Mouse (Mus musculus) heart, postnatal 10 days (tissue): Measurements from ENCODE around the gene Tmprss11a. TPM values are rescaled to one million over a fixed set of nuclear protein-coding genes. Genes with fewer than 3 reads are reported as not detected.

Experiments used
- DNase-seq, 2 experiments: peaks; one replicate each; pipeline ENCODE4 v3.0.0; 2021
- intact Hi-C: fragments of 180-260 bp; cut with DNase I; formaldehyde crosslinking; loops from one replicate; pipeline ENCODE4 v1.15.1; 2025
- total RNA-seq, 2 experiments: library from RNA; stranded (reverse); gene quantifications; 2 replicates each; pipeline ENCODE4 v1.2.3; 2021

Gene Tmprss11a
- total RNA-seq: not detected

GRCm38 (mm10) chr5:86468890-86469289 lies at the start of gene Tmprss11a:
TSS of gene Tmprss11a (minus strand) at chr5:86468990.
- intact Hi-C loops: no loop called here
- DNase-seq: no peak

- intact Hi-C loops: no loop called here
- no peak for DNase-seq
Measured at GRCm38 (mm10) chr5:86518500-86518899, 49.7 kb upstream of the Tmprss11a start, which contains the start of gene Tmprss11g. TSS of gene Tmprss11g (minus strand) at chr5:86518600.

DNA sequence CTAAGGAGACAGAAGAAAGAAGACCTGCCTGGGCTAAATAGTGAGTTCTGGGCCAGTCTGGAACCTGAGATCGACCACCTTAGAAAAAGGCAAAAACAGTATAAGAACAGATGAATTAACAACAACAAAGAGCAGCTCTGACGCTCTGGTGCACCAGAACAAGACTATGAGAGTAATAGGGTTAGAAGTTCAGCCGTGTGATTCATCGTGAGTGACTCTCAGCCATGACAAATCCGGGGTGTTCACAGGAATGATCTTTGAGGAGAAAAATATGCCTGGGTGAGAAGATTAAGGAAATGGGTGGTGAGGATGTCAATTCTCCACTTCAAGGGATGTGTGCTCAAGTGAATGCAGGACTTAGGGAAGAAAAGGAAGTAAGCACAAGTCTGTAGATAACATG lies 42.7 kb upstream of the Tmprss11a start:
- intact Hi-C loops: no loop called here
- DNase-seq: no peak

DNA sequence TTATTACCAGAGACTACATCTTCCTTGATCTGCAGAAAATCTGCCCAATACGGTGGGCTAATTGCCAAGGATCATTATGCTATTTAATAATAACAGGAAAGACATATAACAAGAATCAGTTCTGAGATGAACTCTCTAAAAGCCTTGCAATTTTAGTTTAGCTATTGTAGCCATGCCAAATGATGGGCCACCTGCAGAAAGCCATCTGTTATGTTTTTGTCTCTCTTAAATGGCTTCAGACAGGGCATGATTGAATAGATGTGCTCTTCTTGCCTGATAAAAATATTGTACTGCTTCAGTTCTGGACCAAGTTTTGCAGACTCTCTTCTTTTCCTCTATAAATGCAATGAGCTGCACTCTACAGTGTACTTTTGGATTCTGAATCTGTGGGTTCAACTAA lies 24.7 kb upstream of the Tmprss11a start:
- no peak for DNase-seq
- intact Hi-C loops: no loop called here

DNA sequence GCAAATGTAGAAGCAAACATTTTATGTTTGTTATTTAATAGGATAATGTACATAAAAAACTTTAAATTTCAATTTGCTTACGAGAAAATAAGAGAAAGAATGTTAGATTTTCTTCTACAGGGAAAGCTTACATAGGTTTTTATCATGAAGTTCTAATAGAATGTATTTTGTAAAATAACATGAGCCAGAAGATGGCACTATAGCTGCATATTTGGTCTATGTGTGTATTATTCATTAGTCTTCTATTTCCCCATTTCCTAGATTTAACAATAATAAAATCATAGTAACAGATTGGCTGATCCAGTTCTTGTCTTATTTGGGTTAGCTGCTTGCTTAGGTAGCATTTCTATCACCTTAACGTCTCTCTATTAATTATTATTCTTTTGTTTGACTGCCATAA lies 13.8 kb upstream of the Tmprss11a start:
- no peak for DNase-seq
- intact Hi-C loops: loop anchor here (2.0 kb wide), 1 partner anchor 166 kb away; no protein-coding TSS in a partner anchor

DNA sequence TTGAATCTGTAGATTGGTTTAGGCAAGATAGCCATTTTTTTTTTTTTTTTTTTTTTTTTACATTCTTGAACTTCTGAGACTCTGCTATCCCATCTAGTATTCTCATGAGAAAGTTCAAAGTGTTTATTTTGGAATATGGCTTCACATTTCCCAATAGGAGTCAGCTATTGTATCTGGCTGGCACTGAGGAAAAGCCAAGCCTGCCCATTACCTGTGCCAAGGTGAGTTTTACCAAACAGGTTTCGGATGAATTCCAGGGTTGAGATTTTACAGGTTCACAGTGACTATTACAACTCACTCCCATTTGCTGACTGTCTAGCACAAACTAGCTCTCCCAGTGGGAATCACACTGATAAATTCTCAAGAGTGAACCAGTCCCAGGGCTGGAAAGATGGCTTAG lies 13.2 kb upstream of the Tmprss11a start:
- DNase-seq: no peak
- intact Hi-C loops: loop anchor here (2.0 kb wide), 1 partner anchor 167 kb away; no protein-coding TSS in a partner anchor

- intact Hi-C loops: no loop called here
- no peak for DNase-seq
Measured at GRCm38 (mm10) chr5:86473859-86474258, 5.1 kb upstream of the Tmprss11a start.

GRCm38 (mm10) chr5:86439306-86439705 lies 29.5 kb downstream of the Tmprss11a start:
- no peak for DNase-seq
- intact Hi-C loops: loop anchor here (10.0 kb wide), 1 partner anchor 205 kb away; no protein-coding TSS in a partner anchor

DNA sequence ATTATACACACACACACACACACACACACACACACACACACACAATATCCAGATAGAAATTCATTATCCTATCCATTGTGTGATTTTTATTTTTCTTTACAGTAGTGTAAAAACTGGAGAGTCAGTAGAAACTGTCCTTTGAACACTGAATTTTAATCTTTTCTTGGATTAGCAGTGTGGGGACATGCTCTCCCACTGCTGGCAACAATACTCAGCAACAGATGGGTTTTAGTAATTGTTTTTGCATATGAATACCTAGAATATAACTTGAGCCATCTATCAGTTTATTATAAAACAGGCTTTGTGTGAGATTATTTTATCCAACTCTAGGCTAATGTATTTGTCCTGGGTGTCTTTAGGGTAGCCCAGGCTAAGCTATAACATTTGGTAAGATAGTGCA lies 30.2 kb downstream of the Tmprss11a start:
- intact Hi-C loops: loop anchor here (10.0 kb wide), 1 partner anchor 206 kb away; no protein-coding TSS in a partner anchor
- DNase-seq: no peak

GRCm38 (mm10) chr5:86432697-86433096 lies 36.1 kb downstream of the Tmprss11a start:
- intact Hi-C loops: loop anchor here (5.0 to 10.0 kb wide), 2 partner anchors 212 to 250 kb away; no protein-coding TSS in a partner anchor
- peak; percentile 16 to 28 for DNase-seq

GRCm38 (mm10) chr5:86431096-86431495 lies 37.7 kb downstream of the Tmprss11a start:
- no peak for DNase-seq
- intact Hi-C loops: loop anchor here (5.0 to 10.0 kb wide), 2 partner anchors 214 to 251 kb away; no protein-coding TSS in a partner anchor

GRCm38 (mm10) chr5:86421323-86422028 lies 47.3 kb downstream of the Tmprss11a start:
- intact Hi-C loops: no loop called here
- no peak for DNase-seq

GRCm38 (mm10) chr5:86419494-86419893 lies 49.3 kb downstream of the Tmprss11a start:
- intact Hi-C loops: no loop called here
- DNase-seq: no peak

DNA sequence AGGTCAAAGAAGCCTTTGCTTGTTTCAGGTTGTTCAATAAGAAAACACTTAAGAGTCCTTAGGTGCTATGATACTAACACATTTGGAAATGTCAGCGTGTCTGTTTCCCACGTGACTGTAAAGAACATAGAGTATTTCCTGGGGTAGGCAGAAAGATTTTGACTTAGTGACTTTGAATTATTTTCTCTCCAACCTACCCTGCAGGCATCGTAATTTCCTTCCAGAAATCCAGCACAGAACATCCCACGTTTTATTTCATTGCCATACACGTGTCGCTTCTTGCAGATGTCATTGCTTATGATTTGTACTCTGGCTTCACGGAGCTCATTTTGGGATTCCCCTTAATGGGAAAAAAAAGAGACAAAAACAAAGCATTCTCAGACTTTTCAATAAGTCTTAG lies 54.5 kb downstream of the Tmprss11a start:
- intact Hi-C loops: no loop called here
- DNase-seq: no peak

DNA sequence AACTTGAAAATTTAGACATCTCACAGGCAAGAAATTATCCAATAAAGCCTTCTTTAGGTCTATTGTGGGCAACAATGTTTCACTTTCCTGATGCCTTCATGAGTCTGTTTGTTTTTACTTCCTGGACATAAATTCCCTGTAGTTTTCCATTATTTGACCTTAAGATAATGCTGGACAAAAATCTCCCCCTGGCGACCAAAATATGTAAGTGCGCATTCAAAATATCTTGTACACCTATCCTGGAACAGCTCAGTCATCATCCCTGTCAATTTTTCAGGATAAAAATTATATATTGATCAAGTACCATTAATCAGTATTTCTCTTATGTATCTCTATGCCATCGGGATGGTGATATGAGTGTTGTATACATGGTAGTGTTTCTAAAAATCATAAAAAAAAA lies 58.0 kb downstream of the Tmprss11a start:
- intact Hi-C loops: loop anchor here (1.0 to 2.0 kb wide), 2 partner anchors 220 to 344 kb away; no protein-coding TSS in a partner anchor
- peak; percentile 14 to 41 for DNase-seq

DNA sequence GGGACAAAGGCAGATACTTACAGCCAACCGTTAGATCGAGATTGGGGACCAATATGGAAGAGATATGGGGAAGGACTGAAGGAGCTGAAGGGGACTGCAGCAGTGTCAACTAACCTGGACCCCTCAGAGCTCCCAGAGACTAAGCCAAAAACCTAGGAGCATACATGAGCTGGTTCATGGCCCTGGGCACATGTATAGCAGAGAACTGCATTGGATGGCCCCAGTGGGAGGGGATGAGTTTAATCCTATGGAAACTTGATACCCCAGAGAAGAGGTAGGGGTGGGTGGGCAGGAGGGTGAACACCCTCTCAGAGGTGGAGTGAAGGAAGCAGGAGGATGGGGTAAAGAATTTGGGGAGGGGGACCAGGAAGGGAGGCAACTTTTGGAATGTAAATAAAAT lies 60.8 kb downstream of the Tmprss11a start:
- no peak for DNase-seq
- intact Hi-C loops: no loop called here

DNA sequence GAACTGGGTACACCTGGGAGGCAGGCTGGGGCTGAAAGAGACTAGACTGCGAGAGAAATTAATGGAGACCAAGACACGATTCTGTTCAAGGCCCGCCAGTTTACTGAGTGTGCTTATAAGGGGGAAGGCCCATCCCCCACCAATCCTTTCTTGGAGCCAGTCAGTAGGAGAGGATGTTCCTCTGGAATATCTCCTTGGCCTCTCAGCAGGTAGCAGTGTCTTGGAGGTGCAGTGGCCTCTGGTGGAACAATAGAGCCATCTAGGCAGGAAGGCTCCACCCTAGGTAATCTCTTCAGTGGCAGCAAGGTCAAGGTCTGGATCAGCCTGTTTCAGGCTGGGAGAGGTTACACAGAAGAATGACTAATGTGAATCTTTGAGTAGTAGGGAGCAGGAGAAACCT lies 61.6 kb downstream of the Tmprss11a start:
- intact Hi-C loops: no loop called here

GRCm38 (mm10) chr5:86373320-86373719 lies 95.5 kb downstream of the Tmprss11a start, which contains the start of gene Tmprss11d:
TSS of gene Tmprss11d (minus strand) at chr5:86373420.
- no peak for DNase-seq
- intact Hi-C loops: no loop called here

More for the DNA sequence above, 61.6 kb downstream of the Tmprss11a start:
- DNase-seq: no peak
